Mouse (Mus musculus) embryonic facial prominence, embryonic 14.5 days (tissue): ENCODE measurements around the gene Six5. TPM values are rescaled to one million over a fixed set of nuclear protein-coding genes. Genes with fewer than 3 reads are reported as not detected.

Source experiments
- ATAC-seq: fragments of 200-750 bp; cut with Nextera tagmentation; 2 replicates; pipeline ENCODE4 v1.8.0; 2017; ENCODE audit warnings: low read depth, moderate number of reproducible peaks, moderate TSS enrichment
- DNase-seq: peaks from one replicate; pipeline ENCODE4 v3.0.0-alpha.2; 2015; ENCODE audit warnings: low spot score
- H3K27ac ChIP-seq: fragments of 300-500 bp; sonication (generic); replicated peaks from 2 replicates; pipeline ENCODE4 v1.5.1; 2014; ENCODE audit warnings: low read depth, mild to moderate bottlenecking, low read length, moderate library complexity
- H3K27me3 ChIP-seq: fragments of 300-500 bp; sonication (generic); replicated peaks from 2 replicates; pipeline ENCODE4 v1.6.1; 2014; ENCODE audit warnings: low read length; ENCODE audit not compliant: control insufficient read depth, insufficient read depth
- H3K36me3 ChIP-seq: fragments of 300-500 bp; sonication (generic); 2 replicates; pipeline ENCODE4 v1.6.1; 2014; ENCODE audit warnings: low read length, mixed read lengths; ENCODE audit not compliant: control insufficient read depth, insufficient read depth
- H3K4me1 ChIP-seq: fragments of 300-500 bp; sonication (generic); 2 replicates; pipeline ENCODE4 v1.6.1; 2014; ENCODE audit warnings: antibody characterized with exemption, low read length; ENCODE audit not compliant: control insufficient read depth, insufficient read depth
- H3K4me2 ChIP-seq: fragments of 300-500 bp; sonication (generic); 2 replicates; pipeline ENCODE4 v1.6.1; 2014; ENCODE audit warnings: low read depth, mild to moderate bottlenecking, low read length, moderate library complexity, mixed read lengths
- H3K4me3 ChIP-seq: fragments of 300-500 bp; sonication (generic); 2 replicates; pipeline ENCODE4 v1.5.1; 2014; ENCODE audit warnings: low read depth, mild to moderate bottlenecking, low read length
- H3K9ac ChIP-seq: fragments of 300-500 bp; sonication (generic); 2 replicates; pipeline ENCODE4 v1.6.1; 2014; ENCODE audit warnings: low read depth, mild to moderate bottlenecking, low read length, moderate library complexity, mixed read lengths
- H3K9me3 ChIP-seq: fragments of 300-500 bp; sonication (generic); 2 replicates; pipeline ENCODE4 v1.6.1; 2016; ENCODE audit warnings: low read length; ENCODE audit not compliant: control insufficient read depth
- WGBS: fragments of 180-500 bp; shearing (Covaris S2); extraction: QIAGEN DNeasy Blood & Tissue Kit; methylation state at CpG from one replicate; pipeline ENCODE4 v1.1.7; 2014; 5-methylcytosine and 5-hydroxymethylcytosine counted together
- polyA plus RNA-seq: library from polyadenylated mRNA; unstranded; fragments of >200 nt; fragmentation: Nextera tagmentation; extraction: Ambion mirVana; gene quantifications from 2 replicates; pipeline ENCODE4 v1.2.1, GENCODE M21; 2014

Six5 gene
- polyA plus RNA-seq, 1 experiment from 2014 or later = 13.4 TPM

DNA sequence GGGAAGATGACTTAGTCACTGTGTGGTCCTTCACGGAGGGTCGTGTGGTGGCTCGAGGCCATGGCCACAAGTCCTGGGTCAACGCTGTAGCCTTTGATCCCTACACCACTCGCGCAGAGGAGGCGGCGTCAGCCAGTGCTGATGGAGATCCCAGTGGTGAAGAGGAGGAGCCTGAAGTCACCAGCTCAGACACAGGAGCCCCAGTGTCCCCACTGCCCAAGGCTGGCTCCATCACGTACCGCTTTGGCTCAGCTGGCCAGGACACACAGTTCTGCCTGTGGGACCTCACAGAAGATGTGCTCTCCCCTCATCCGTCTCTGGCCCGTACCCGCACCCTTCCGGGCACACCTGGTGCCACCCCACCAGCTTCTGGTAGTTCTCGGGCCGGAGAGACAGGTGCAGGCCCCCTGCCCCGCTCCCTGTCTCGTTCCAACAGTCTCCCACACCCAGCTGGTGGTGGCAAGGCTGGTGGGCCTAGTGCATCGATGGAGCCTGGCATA, 13.9 kb upstream of the Six5 start:
- peaks cover 23% of the 10 kb centered on the region for H3K4me1 ChIP-seq
- no peak overlapping the region for H3K4me3 ChIP-seq
- 85% methylated on average over 19 of the region's 19 CpGs for WGBS
- H3K9me3 ChIP-seq = no peaks in the 10 kb centered on the region
- ATAC-seq = no peak
- H3K4me2 ChIP-seq = no peak overlapping the region
- no peak for DNase-seq
- H3K27me3 ChIP-seq = no peaks in the 10 kb centered on the region
- peaks cover 58% of the 10 kb centered on the region for H3K36me3 ChIP-seq
- H3K27ac ChIP-seq = no peak overlapping the region
- H3K9ac ChIP-seq = no peak overlapping the region

DNA sequence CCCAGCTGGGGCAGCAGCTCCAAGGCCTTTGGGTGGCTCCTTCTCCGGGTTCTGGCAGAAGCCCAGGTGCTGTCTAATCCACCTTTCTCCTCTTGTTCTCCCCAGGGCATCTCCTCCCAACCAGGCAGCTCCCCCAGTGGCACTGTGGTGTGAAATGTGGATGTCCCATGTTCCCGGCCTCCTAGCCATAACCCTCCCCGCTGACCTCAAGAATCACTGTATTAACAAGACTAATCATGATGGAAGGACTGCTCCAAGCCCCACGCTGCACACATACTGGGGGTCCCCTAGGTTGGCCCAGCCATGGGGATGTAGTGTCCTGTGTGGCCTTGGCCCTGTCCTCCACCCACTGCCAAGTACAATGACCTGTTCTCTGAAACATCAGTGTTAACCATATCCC, 12.2 kb upstream of the Six5 start:
- ATAC-seq = no peak
- DNase-seq = no peak
- H3K4me2 ChIP-seq = no peak overlapping the region
- no peak overlapping the region for H3K4me3 ChIP-seq
- peaks cover 60% of the 10 kb centered on the region for H3K36me3 ChIP-seq
- H3K27ac ChIP-seq = no peak overlapping the region
- H3K27me3 ChIP-seq = no peaks in the 10 kb centered on the region
- H3K9ac ChIP-seq = no peak overlapping the region
- peaks cover 22% of the 10 kb centered on the region for H3K4me1 ChIP-seq
- WGBS = 77% methylated on average over 4 of the region's 4 CpGs
- H3K9me3 ChIP-seq = no peaks in the 10 kb centered on the region

DNA sequence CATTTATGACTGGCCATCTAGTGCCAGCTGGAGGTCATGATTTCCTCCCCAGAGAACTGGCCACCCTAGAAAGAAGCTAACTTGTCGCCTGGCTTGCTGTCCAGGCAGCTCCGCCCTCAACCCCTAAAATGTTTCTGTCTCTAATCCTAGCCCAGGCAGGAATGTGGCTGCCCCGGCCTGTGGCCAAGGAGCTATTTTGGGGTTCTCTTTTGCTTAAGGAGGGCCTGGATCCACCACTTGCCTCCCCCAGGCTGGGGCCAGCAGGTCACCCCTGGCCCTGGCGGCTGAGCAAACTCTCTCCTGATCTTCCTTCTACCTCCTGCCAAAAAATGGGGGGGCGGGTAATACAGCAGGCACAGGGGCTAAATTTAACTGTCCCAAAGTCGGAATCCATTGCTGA, 11.3 kb upstream of the Six5 start:
- H3K9me3 ChIP-seq = no peaks in the 10 kb centered on the region
- H3K4me3 ChIP-seq = no peak overlapping the region
- no peaks in the 10 kb centered on the region for H3K27me3 ChIP-seq
- peak overlapping the region; percentile 45; the same call in 1 of the 2 replicates for H3K4me2 ChIP-seq
- peak overlapping the region; percentile 63; the same call in 1 of the 2 replicates for H3K27ac ChIP-seq
- WGBS = 54% methylated on average over 6 of the region's 6 CpGs
- no peak for ATAC-seq
- H3K36me3 ChIP-seq = peaks cover 65% of the 10 kb centered on the region
- no peak overlapping the region for H3K9ac ChIP-seq
- DNase-seq = no peak
- H3K4me1 ChIP-seq = peaks cover 13% of the 10 kb centered on the region

DNA sequence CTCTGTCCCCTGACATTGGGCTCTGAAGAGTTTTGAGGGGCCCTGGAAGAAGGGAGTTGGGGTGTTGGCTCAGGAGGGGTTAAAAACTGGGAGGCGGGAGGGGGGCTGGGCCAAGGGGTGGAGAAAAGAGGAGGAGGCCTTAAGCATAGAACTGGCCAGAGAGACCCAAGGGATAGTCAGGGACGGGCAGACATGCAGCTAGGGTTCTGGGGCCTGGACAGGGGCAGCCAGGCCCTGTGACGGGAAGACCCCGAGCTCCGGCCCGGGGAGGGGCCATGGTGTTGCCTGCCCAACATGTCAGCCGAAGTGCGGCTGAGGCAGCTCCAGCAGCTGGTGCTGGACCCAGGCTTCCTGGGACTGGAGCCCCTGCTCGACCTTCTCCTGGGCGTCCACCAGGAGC, 10.7 kb upstream of the Six5 start, which contains the start of gene Dmpk:
Gene Dmpk (plus strand): TSS at position 149 of the 400 bp plus-strand sequence.
- DNase-seq (peak; percentile 34), ATAC-seq (peak; percentile 42)
- Histone ChIP-seq H3K27me3 (no peaks in the 10 kb centered on the region), H3K9me3 (no peaks in the 10 kb centered on the region), H3K9ac (peak within 1 kb of the TSS; percentile 45), H3K4me3 (peak within 1 kb of the TSS; percentile 28), H3K27ac (peak within 1 kb of the TSS; percentile 63), H3K4me2 (peak within 1 kb of the TSS; percentile 45), H3K36me3 (peaks cover 64% of the 10 kb centered on the region), H3K4me1 (peaks cover 13% of the 10 kb centered on the region)
- 34% methylated on average over 7 of the region's 10 CpGs for WGBS

DNA sequence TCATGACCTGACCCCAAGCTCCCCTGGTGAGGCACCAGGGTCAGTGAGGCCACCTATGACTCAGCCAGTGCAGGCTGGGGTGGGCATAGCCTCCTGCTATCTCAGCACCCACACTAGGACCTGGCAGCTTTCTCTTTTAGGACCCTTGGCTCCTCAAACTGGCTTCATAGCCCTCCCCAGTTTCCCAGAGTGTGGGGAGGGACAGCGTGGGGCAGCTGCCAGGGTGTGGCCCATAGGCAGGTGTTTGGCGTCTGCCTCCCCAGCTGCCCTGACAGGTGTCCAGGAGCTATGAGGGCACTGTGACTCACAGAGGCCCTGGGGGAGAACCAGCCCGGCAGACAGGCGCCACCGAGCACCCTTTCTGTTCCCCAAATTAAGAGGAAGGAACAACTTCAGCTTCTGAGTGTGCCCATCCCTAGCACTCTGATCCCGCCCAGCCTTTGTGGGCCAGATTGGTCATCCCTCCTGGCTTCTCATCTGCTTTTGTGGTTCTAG, 10.1 kb upstream of the Six5 start:
- Histone ChIP-seq H3K4me1 (peaks cover 13% of the 10 kb centered on the region), H3K27ac (peak overlapping the region; percentile 63), H3K27me3 (no peaks in the 10 kb centered on the region), H3K9ac (peak overlapping the region; percentile 45), H3K36me3 (peaks cover 61% of the 10 kb centered on the region), H3K4me2 (peak overlapping the region; percentile 45), H3K4me3 (peak overlapping the region; percentile 28), H3K9me3 (no peaks in the 10 kb centered on the region)
- 61% methylated on average over 6 of the region's 6 CpGs for WGBS
- peak; percentile 53 for DNase-seq
- no peak; the same call in 1 of the 2 replicates for ATAC-seq

DNA sequence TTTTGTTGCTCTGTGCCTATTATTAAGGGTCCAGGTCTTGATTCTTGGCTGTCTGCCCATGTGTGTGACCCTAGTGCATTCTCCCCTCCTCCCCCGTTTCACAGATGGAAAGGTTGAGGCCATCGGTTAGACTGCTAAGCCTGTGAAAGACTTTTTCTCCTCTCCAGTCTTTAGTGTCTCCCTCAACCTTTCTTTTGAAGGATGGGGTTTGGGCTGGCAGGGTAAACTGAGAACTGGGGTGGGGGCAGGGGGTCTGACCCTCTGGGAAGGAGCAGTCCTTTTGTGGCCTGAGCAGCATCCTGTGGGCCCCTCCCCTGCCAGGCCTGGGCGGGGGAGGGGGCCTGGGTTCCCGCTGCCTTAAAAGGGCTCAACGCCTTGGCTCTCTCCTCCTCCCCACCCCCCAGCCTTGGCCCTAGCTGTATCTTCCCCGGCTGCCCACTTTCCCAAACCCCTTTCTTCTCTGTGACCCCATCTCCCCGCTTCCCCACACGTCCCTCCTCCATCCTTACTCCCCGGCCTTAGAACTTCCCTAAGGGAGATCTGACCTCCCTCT, 9.4 kb upstream of the Six5 start:
- no peaks in the 10 kb centered on the region for H3K27me3 ChIP-seq
- peak overlapping the region; percentile 13 for H3K4me3 ChIP-seq
- H3K9me3 ChIP-seq = no peaks in the 10 kb centered on the region
- H3K4me2 ChIP-seq = peak overlapping the region; percentile 30
- DNase-seq (no peak), ATAC-seq (no peak)
- WGBS = 26% methylated on average over 9 of the region's 9 CpGs
- peaks cover 55% of the 10 kb centered on the region for H3K36me3 ChIP-seq
- peak overlapping the region; percentile 45; the same call in 1 of the 2 replicates for H3K9ac ChIP-seq
- 0 out of 2 replicates have a peak overlapping the region, but pooled peaks have one; percentile 48 for H3K27ac ChIP-seq
- peaks cover 13% of the 10 kb centered on the region for H3K4me1 ChIP-seq

DNA sequence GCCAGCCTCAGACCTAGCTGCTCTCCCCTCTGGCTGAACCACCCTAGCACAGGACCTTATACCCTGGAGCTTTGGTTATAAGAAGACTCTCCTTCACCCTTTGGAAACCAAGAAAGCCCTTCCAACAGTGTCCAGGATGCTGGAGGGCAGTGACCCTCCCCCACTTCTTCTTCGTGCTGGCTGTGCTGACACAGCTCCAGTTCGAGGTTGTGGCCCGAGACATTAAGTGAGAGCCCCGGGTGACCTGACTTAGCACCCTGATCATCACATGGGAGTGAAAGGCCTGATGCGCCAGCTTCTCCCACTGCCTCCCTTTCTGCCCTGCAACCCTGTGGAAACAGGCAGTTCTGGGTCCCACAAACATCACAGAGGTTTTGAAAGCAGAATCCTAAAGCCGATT, 8.9 kb upstream of the Six5 start:
- Histone ChIP-seq H3K36me3 (peaks cover 55% of the 10 kb centered on the region), H3K4me1 (peaks cover 13% of the 10 kb centered on the region), H3K9me3 (no peaks in the 10 kb centered on the region), H3K9ac (peak overlapping the region; percentile 45; the same call in 1 of the 2 replicates), H3K4me3 (peak overlapping the region; percentile 13), H3K27me3 (no peaks in the 10 kb centered on the region), H3K27ac (no peak overlapping the region), H3K4me2 (peak overlapping the region; percentile 30)
- WGBS = 11% methylated on average over 6 of the region's 6 CpGs
- DNase-seq (no peak), ATAC-seq (no peak)

DNA sequence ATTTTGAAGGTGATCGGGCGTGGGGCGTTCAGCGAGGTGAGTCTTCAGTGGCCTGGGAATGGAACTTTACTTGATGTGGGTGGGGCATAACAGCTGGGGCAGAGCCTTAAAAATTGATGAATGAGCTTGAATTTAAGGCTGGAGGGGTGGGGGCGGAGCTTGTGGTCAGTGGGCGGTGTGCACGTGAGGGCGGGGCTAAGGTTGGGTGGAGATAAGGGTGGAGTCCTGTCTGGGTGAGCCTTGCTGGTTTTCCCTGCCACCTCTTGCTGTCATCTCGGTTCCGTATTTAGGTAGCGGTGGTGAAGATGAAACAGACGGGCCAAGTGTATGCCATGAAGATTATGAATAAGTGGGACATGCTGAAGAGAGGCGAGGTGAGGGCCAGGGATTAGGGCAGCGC, 8.4 kb upstream of the Six5 start:
- Histone ChIP-seq H3K4me2 (peak overlapping the region; percentile 30), H3K9me3 (no peaks in the 10 kb centered on the region), H3K9ac (no peak overlapping the region), H3K4me3 (0 out of 2 replicates have a peak overlapping the region, but pooled peaks have one; percentile 13), H3K4me1 (peaks cover 13% of the 10 kb centered on the region), H3K36me3 (peaks cover 55% of the 10 kb centered on the region), H3K27me3 (no peaks in the 10 kb centered on the region), H3K27ac (no peak overlapping the region)
- ATAC-seq (no peak), DNase-seq (peak; percentile 58)
- 17% methylated on average over 14 of the region's 14 CpGs for WGBS

DNA sequence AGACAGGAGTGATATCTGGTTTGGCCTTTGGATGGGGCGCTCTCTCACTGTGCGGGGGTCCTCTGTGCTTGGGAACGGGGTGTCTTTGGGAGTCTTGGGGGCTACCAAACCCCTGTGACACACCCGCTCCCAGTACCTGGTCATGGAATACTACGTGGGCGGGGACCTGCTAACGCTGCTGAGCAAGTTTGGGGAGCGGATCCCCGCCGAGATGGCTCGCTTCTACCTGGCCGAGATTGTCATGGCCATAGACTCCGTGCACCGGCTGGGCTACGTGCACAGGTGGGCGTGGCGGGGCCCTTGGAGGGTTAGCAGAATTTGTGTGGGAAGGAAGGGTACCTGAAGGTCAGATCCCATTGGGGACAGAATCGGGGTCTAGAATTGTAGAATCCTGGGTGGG, 7.6 kb upstream of the Six5 start:
- H3K27me3 ChIP-seq = no peaks in the 10 kb centered on the region
- H3K4me1 ChIP-seq = peaks cover 13% of the 10 kb centered on the region
- H3K4me2 ChIP-seq = no peak overlapping the region
- no peak overlapping the region for H3K27ac ChIP-seq
- peaks cover 55% of the 10 kb centered on the region for H3K36me3 ChIP-seq
- no peak overlapping the region for H3K9ac ChIP-seq
- no peak overlapping the region for H3K4me3 ChIP-seq
- H3K9me3 ChIP-seq = no peaks in the 10 kb centered on the region
- WGBS = 63% methylated on average over 18 of the region's 18 CpGs
- DNase-seq (no peak), ATAC-seq (no peak)
